Mouse (Mus musculus) spleen, postnatal 10 days (tissue): ENCODE measurements around the gene Ccdc43.
"Not testable (repeated sequence)": the region's sequence is repeated elsewhere in the genome, so short reads cannot be mapped to it uniquely, and the experiment has no call there.

Source experiments
- DNase-seq, 2 experiments: peaks; one replicate each; pipeline ENCODE4 v3.0.0; 2021 to 2022; ENCODE audit warnings: low spot score in 2 of 2

The Ccdc43 gene

DNA sequence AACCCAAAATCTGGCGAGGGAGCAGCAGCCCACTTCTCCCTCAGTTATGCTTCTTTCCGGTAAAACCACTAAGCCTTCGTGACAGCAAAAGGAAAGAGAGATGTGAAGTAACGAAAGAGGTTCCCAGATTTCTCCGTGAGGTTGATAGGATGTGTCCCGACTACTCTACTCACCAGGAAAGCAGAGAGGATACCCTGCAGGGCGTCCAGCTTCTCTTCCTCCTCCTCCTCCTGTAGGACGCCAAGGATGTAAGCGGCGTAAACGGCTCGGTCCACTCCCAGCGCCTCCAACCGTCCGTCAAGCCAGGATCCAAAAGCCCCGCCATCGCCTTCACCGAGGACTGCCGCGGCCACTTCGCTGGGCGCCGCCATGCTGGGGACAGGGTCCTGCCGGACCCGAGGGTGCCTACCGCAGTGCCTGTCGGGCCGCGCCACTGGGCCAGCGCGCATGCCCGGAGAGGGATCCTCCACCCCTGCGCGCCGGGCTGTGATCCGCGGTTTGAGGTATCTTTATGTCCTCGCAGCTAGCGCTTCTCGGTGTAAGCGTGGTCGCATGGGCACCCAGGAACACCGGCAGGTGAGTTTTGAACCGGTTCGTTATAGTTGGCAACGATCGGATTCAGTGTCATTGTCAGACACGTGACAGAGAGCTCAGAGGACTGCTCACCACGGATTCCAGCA, at the start of gene Ccdc43:
Gene Ccdc43, minus strand, starts transcription at position 445 of the 680 bp plus-strand sequence.
- peak; percentile 83 to 90 for DNase-seq

DNA sequence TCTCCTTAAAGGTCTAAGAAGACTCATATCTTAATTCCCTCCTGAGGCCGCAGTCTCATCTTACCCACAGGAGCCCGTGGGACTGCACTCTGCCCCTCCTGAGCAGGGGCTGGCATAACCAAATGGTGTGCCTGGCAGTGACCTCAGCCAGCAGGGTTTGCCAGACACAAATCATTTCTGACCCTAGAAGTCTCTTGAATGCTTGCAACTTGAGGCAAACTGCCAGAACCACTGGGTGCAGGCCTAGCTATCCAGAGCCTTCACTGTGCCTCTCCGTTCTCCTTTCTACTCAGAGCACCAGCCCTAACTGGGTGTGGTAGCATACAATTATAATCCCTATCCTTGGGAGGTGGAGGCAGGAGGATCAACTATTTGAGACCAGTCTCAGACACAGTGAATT, 47.2 kb upstream of the Ccdc43 start:
- DNase-seq = no peak

DNA sequence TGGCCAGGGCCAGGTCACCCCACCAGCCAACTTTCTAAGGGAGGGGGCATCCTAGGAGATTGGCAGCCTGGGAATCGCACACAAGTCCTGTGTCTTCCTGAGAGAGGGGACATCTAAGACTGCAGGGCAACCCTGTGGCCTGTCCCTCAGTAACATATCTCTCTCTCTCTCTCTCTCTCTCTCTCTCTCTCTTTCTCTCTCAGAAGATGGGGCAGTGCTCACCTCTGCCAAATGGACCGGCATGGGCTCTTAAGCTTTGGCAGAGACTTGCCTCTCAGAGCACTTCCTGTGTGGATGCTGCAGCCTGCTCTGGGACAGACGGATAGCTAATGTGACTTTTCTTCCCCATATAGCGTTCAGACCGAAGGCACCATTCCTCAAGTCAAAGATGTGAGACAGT, 45.3 kb upstream of the Ccdc43 start:
- no peak for DNase-seq

DNA sequence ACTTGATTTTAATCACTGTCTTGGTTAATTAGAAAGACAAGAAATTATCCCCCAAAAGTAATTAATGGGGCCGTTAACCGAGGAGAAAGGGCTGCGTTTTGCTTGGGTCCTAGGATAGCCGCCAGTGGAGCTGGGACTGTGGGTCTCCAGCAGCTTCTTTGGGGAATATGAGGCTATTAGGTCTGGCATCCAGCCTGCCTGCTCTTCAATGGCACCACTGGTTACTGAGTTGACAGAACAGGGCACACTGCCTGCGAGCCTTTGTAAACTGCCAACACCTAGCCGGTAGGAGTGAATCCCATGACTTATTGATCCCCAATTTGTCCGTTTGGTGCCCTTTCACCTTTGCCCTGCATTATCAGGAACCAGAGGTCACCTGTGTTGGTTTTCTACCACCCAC, 44.5 kb upstream of the Ccdc43 start:
- DNase-seq = no peak

- no peak for DNase-seq
These were observed 43.8 kb upstream of the Ccdc43 start for GRCm38 (mm10) chr11:102741129-102741950.

DNA sequence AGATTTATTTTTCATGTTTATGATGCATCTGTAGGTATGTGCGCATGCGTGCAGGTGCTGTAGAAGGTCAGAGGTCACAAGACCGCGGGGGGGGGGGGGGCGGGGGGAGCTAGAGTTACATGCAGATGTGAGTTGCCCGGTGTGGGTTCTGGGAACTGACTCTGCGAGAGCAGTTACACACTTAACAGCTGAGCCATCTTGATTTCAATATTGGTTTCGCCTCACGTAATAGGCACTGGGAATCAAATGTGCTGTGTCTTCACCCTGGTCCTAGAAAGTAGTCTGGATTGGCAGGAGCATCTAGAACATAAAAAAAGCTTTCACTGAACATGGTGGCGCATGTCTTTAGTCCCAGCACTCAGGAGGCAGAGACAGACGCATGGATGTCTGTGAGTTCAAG, 43.1 kb upstream of the Ccdc43 start:
- DNase-seq = no peak

- DNase-seq = peak in 1 of 2 experiments; percentile 48
These were observed 41.8 kb upstream of the Ccdc43 start for GRCm38 (mm10) chr11:102739278-102739966.

- DNase-seq = no peak
These were observed 40.5 kb upstream of the Ccdc43 start for GRCm38 (mm10) chr11:102738046-102738445.

GRCm38 (mm10) chr11:102734961-102735360, 37.4 kb upstream of the Ccdc43 start:
- DNase-seq = no peak

DNA sequence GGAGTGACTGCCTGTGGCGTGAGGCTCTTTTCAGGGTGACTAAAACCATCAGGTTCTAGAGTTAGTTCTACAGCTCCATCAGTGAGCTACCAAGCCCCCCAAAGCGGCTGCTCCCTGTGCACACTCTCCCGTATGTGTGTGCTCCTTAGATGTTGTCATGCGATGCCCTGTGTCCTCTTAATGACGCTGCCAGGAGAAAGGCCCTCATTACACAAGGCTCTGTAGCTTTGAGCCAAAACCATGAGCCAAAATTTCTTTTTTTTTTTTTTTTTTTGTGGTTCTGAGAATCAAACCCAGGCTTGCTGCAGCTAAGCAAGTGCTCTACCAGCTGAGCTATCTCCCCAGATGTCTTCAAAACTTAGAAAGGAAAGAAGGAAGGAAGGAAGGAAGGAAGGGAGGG, 35.6 kb upstream of the Ccdc43 start:
- DNase-seq = no peak

- no peak for DNase-seq
These were observed 33.8 kb upstream of the Ccdc43 start for GRCm38 (mm10) chr11:102731366-102731765.

DNA sequence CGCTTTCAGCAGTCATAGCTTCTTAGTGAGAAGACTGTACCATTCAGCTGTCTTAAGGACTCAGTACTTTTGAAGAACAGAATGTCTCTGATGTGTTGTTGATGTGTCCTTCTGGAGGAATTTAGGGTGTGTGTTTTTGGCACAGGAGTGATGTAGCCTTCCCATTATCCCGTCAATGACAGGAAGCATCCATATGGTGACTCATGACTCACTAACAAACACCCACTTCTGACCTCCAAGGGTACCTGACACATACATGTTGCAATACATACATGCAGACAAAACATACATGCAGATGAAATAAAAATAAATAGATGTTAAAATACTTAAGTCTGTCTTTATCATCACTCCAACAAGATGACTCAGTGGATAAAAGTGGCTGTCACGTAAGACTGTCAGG, 32.3 kb upstream of the Ccdc43 start:
- DNase-seq = no peak

DNA sequence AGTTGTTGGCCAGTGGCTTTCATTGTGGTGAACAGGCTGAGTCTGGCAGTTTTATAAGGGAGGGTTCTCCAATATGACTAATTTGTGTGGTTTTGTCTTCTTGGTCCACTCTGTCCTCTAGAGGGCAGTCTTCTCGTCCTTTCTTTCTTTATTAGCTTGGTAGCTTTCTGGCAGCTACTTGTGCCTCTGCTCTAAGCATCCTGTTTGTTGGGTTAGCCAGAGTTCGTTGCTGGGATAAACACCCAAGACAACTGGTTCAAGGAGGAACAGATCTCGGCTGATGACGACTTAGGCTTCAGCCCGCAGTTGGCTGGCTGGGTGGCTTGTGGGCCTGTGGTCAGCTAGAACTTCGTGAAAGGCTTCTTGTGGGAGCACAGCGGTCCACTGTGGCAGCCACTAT, 31.0 kb upstream of the Ccdc43 start:
- no peak for DNase-seq

DNA sequence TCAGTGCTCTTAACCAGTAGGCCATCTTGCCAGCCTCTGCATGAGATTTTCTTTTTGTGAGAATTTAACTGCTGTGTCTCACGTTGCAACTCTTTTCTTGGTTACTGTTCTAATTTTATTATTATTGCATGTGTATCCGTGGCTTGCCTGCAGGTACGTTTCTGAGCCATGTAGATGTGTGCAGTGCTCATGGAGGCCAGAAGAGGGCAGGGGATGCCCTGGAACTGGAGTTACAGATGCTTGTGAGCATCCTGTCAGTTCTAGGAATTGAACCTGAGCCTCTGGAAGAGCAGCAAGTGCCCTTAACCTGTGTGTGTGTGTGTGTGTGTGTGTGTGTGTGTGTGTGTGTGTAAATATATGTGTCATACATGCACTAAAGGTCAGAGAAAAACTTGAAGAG, 28.0 kb upstream of the Ccdc43 start:
- DNase-seq = peak in 1 of 2 experiments; percentile 22

DNA sequence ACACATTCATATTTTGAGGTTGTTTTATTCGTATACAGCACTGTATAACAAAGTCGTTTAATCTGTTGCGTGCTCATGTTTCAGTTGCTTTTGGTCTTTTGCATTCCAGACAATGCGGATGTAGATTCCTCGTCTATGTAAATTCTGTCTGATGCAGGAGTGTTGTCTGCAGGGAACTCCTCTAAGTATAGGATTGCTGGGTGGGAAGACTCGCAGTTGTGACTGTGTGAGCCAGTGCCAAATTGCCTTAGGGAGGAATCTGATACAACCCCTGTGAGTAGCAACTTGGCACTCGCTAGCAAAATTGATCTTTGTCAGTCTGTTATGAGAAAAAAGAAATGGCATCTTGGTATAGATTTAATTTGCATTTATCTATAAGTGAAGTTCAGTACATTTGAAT, 18.6 kb upstream of the Ccdc43 start:
- no peak for DNase-seq

DNA sequence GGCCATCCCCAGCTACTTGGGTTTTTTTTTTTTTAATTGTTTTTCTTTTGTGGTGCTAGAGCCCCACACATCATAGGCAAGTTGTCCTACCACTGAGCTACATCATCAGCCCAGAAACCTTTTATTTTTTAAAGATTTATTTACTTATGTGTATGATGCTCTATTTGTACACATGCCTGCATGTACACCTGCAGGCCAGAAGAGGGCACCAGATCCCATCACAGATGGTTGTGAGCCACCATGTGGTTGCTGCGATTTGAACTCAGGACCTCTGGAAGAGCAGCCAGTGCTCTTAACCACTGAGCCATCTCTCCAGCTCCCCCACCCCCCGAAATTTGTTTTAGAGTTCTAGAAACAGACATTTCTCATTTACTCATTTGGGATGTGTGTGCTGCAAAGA, 17.0 kb upstream of the Ccdc43 start:
- not testable (repeated sequence) for DNase-seq

DNA sequence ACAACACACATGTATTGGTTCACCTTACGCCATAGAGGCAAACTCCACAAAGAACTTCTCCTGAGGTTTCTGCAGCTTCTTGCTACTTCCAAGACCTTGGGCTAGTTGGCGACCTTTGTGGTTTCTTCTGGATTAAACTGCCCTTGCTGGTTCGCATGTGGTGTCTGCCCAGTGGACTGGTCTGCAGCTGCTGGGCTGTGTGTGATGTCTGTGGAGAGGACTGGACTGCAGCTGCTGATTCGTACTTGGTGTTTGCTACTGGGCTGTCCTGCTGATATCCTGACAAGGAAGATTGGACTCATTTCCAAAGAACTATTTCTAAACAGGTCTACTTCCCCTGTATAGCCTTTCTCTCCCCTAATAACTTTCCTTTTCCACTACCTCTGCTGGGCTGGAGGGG, 14.8 kb upstream of the Ccdc43 start:
- DNase-seq = no peak

- DNase-seq = not testable (repeated sequence)
These were observed 4.6 kb upstream of the Ccdc43 start for GRCm38 (mm10) chr11:102702206-102702605.

- no peak for DNase-seq
These were observed 465 bp upstream of the Ccdc43 start for GRCm38 (mm10) chr11:102698018-102698476.

- DNase-seq = no peak
These were observed 2.3 kb downstream of the Ccdc43 start for GRCm38 (mm10) chr11:102695289-102695688.

GRCm38 (mm10) chr11:102690162-102690561, 7.4 kb downstream of the Ccdc43 start:
- peak; percentile 54 to 78 for DNase-seq

DNA sequence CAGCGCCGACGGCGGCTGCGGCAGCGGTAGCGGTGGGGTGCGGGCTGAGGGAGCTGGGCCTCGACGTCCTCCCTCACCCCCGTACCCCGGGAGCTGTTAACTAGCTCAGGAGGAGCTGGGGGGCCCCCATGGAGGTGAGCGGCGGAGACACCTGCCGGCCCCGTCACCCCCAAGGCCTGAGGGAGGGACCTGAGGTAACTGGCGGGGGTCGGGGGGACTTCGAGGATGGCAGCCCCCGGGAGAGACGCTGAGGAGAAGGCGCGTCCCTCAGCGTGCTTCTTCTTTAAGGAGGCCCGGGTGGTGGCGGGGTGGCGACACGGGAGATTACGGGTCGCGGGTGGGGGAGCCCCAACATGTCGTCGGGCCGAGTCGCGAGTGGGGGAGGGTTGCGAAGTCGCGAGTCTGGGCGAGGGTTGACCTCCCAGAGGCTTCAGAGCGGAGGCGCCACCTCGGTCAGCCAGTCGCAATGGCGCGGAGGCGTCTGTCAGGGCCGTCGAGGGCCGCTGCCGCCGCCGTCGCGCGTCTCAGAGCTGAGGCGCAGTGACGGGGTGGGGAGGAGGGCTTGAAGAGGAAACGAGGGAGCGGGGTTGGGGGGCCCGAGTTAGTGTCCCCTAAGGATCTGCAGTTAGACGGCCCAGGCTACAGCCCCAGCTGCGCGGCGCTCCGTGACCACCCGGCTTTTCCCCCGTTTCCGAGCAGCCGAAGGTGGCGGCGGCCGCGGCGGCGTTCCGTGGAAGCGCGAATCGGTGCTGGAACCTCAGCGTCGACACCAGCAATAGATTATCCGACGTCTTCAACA, 31.7 kb downstream of the Ccdc43 start:
- no peak for DNase-seq
